Mouse (Mus musculus) MEL (cell line): ENCODE measurements around the gene C3. TPM values are rescaled to one million over a fixed set of nuclear protein-coding genes. Genes with fewer than 3 reads are reported as not detected.

Experiments used
- DNase-seq: peaks from one replicate; pipeline ENCODE4 v3.0.0; 2011; ENCODE audit warnings: low read depth, low spot score
- H3K27ac ChIP-seq: 2 replicates; pipeline ENCODE4 v1.5.1; 2012; ENCODE audit warnings: low read depth, mild to moderate bottlenecking, control low read depth, low read length, moderate library complexity; ENCODE audit not compliant: control insufficient read depth
- H3K27me3 ChIP-seq, 2 experiments: fragments of 150-350 bp in 1 of 2; sonication (generic) in 1 of 2; 2 replicates each; pipeline ENCODE4 v1.6.1; 2012; ENCODE audit warnings: low read length in 2 of 2, mild to moderate bottlenecking in 2 of 2, improper control_type of control experiment in 1 of 2, moderate library complexity in 1 of 2; ENCODE audit not compliant: insufficient read depth in 2 of 2, control insufficient read depth in 1 of 2
- H3K36me3 ChIP-seq, 2 experiments: 2 replicates each; pipeline ENCODE4 v1.6.1; 2012 to 2014; ENCODE audit warnings: low read length in 2 of 2, improper control_type of control experiment in 1 of 2, inconsistent platforms in 1 of 2, mild to moderate bottlenecking in 1 of 2; ENCODE audit not compliant: insufficient read depth in 2 of 2, control insufficient read depth in 1 of 2
- H3K4me1 ChIP-seq, 2 experiments: fragments of 150-350 bp in 1 of 2; sonication (generic) in 1 of 2; 2 replicates each; pipeline ENCODE4 v1.6.1; 2012; ENCODE audit warnings: low read length in 2 of 2, improper control_type of control experiment in 1 of 2, mild to moderate bottlenecking in 1 of 2; ENCODE audit not compliant: insufficient read depth in 2 of 2, control insufficient read depth in 1 of 2
- H3K4me3 ChIP-seq, 2 experiments: fragments of 150-350 bp in 1 of 2; sonication (generic) in 1 of 2; 2 replicates each; pipeline ENCODE4 v1.5.1; 2012; ENCODE audit warnings: low read depth in 2 of 2, low read length in 2 of 2, mild to moderate bottlenecking in 2 of 2, moderate library complexity in 2 of 2, control low read depth in 1 of 2, improper control_type of control experiment in 1 of 2; ENCODE audit not compliant: control insufficient read depth in 1 of 2, insufficient read depth in 1 of 2
- H3K79me2 ChIP-seq: 2 replicates; pipeline ENCODE4 v1.6.1; 2012; ENCODE audit warnings: mild to moderate bottlenecking, low read length, moderate library complexity; ENCODE audit not compliant: control insufficient read depth, poor library complexity, insufficient read depth
- H3K9ac ChIP-seq: 2 replicates; pipeline ENCODE4 v1.6.1; 2012; ENCODE audit warnings: low read depth, mild to moderate bottlenecking, control low read depth, low read length, moderate library complexity; ENCODE audit not compliant: control insufficient read depth, poor library complexity, severe bottlenecking
- H3K9me3 ChIP-seq: fragments of 150-350 bp; sonication (generic); replicated peaks from 2 replicates; pipeline ENCODE4 v1.6.1; 2012; ENCODE audit warnings: mild to moderate bottlenecking, low read length, improper control_type of control experiment, moderate library complexity; ENCODE audit not compliant: insufficient read depth
- BHLHE40 ChIP-seq: IDR thresholded peaks from 2 replicates; pipeline ENCODE4 v1.6.1; 2012; ENCODE audit warnings: low read depth, mild to moderate bottlenecking, inconsistent platforms, low read length, improper control_type of control experiment, borderline replicate concordance
- CHD2 ChIP-seq: IDR thresholded peaks from 2 replicates; pipeline ENCODE4 v1.6.1; 2011; ENCODE audit warnings: low read length, improper control_type of control experiment
- CTCF ChIP-seq, 3 experiments: IDR thresholded peaks in 2 of 3; conservative IDR thresholded peaks in 1 of 3; 2 replicates each; pipeline ENCODE4 v1.5.1; 2011 to 2012; ENCODE audit warnings: low read length in 3 of 3, low read depth in 2 of 3, mild to moderate bottlenecking in 2 of 3, improper control_type of control experiment in 1 of 3, inconsistent platforms in 1 of 3, mixed read lengths in 1 of 3, moderate library complexity in 1 of 3; ENCODE audit not compliant: control insufficient read depth in 1 of 3, insufficient read depth in 1 of 3, poor library complexity in 1 of 3, severe bottlenecking in 1 of 3
- HCFC1 ChIP-seq: IDR thresholded peaks from 2 replicates; pipeline ENCODE4 v1.6.1; 2012; ENCODE audit warnings: low read depth, mild to moderate bottlenecking, inconsistent platforms, low read length, improper control_type of control experiment, moderate library complexity
- MEF2A ChIP-seq: IDR thresholded peaks from 2 replicates; pipeline ENCODE4 v1.6.1; 2014; ENCODE audit warnings: low read depth, mild to moderate bottlenecking, inconsistent platforms, low read length, improper control_type of control experiment; ENCODE audit not compliant: poor library complexity, insufficient replicate concordance, severe bottlenecking; ENCODE audit errors: extremely low read depth
- MXI1 ChIP-seq: IDR thresholded peaks from 2 replicates; pipeline ENCODE4 v1.6.1; 2011; ENCODE audit warnings: mild to moderate bottlenecking, low read depth, low read length, improper control_type of control experiment
- MYB ChIP-seq: IDR thresholded peaks from 2 replicates; pipeline ENCODE4 v1.6.1; 2011; ENCODE audit warnings: mild to moderate bottlenecking, low read depth, low read length, improper control_type of control experiment
- MYC ChIP-seq: IDR thresholded peaks from 2 replicates; pipeline ENCODE4 v1.6.1; 2011; ENCODE audit warnings: low read depth, mild to moderate bottlenecking, low read length, improper control_type of control experiment, moderate library complexity
- NELFE ChIP-seq: IDR thresholded peaks from 2 replicates; pipeline ENCODE4 v1.6.1; 2011; ENCODE audit warnings: low read depth, low read length, improper control_type of control experiment
- POLR2AphosphoS2 ChIP-seq: IDR thresholded peaks from 2 replicates; pipeline ENCODE4 v1.6.1; 2011; ENCODE audit warnings: low read length, improper control_type of control experiment
- RCOR1 ChIP-seq: IDR thresholded peaks from 2 replicates; pipeline ENCODE4 v1.6.1; 2012; ENCODE audit warnings: low read depth, mild to moderate bottlenecking, inconsistent platforms, low read length, improper control_type of control experiment
- TAL1 ChIP-seq: IDR thresholded peaks from 2 replicates; pipeline ENCODE4 v1.6.1; 2012; ENCODE audit warnings: mild to moderate bottlenecking, inconsistent platforms, low read length, moderate library complexity, mixed read lengths
- TCF12 ChIP-seq: IDR thresholded peaks from 2 replicates; pipeline ENCODE4 v1.6.1; 2014; ENCODE audit warnings: low read depth, mild to moderate bottlenecking, inconsistent platforms, low read length, improper control_type of control experiment, moderate library complexity
- ZNF384 ChIP-seq: IDR thresholded peaks from 2 replicates; pipeline ENCODE4 v1.6.1; 2012; ENCODE audit warnings: low read depth, mild to moderate bottlenecking, inconsistent platforms, low read length, improper control_type of control experiment
- polyA plus RNA-seq, 2 experiments: library from polyadenylated mRNA; stranded (reverse) in 1 of 2; unstranded in 1 of 2; fragments of >175 nt in 1 of 2; fragments of >200 nt in 1 of 2; gene quantifications; 2 replicates each; pipeline versions ENCODE4 v1.2.1 to v1.2.4; 2012; ENCODE audit warnings: low replicate concordance in 2 of 2, low read depth in 1 of 2; ENCODE audit not compliant: insufficient read length in 2 of 2, insufficient read depth in 1 of 2, missing spikeins in 1 of 2
- total RNA-seq: library from RNA; depleted of rRNA; stranded (reverse); fragments of 300-350 nt; gene quantifications from 2 replicates; pipeline ENCODE4 v1.2.3, GENCODE M21; 2012

C3 gene
- total and polyA plus RNA-seq, 3 experiments, result 0.35 to 3.2 TPM; not detected in 1

GRCm38 (mm10) chr17:57260351-57260750 is 32.4 kb upstream of the C3 start:
- H3K36me3 ChIP-seq, result peaks cover 0 to 4% of the 10 kb centered on the region in 2 experiments; a peak in 2 of 4 replicates
- peaks cover 0 to 18% of the 10 kb centered on the region in 2 experiments; a peak in 3 of 4 replicates for H3K4me1 ChIP-seq
- H3K27ac ChIP-seq, result no peak overlapping the region
- H3K4me3 ChIP-seq, result no peak overlapping the region
- H3K79me2 ChIP-seq, result peaks cover 2% of the 10 kb centered on the region; the same call in 1 of the 2 replicates
- TF ChIP-seq TAL1, result no peak
- TF ChIP-seq CTCF (IDR thresholded peaks at IDR 0.05 in 2 of 3, conservative IDR thresholded peaks at IDR 0.05 in 1 of 3; ENCODE audit: control insufficient read depth in 1 of 3, insufficient read depth in 1 of 3, low read depth in 2 of 3, low read length in 3 of 3, poor library complexity in 1 of 3, severe bottlenecking in 1 of 3), result no peak
- TF ChIP-seq MEF2A, result no peak
- TF ChIP-seq CHD2, result no peak
- TF ChIP-seq MYC, result no peak
- TF ChIP-seq, all 39 proteins: peak for 0
- no peak for DNase-seq
- Histone ChIP-seq H3K9me3 (no peaks in the 10 kb centered on the region), H3K9ac (no peak overlapping the region), H3K27me3 (no peaks in the 10 kb centered on the region)

- no peak overlapping the region for H3K4me3 ChIP-seq
- TF ChIP-seq RCOR1 (0 out of 2 replicates have a peak, but pooled peaks have one; percentile 19), MYB (no peak), MXI1 (no peak)
- TF ChIP-seq, all 39 proteins: peak for 1
- no peak overlapping the region for H3K9ac ChIP-seq
- H3K36me3 ChIP-seq, result peaks cover 0 to 4% of the 10 kb centered on the region in 2 experiments; a peak in 2 of 4 replicates
- H3K27ac ChIP-seq, result no peak overlapping the region
- peaks cover 2% of the 10 kb centered on the region; the same call in 1 of the 2 replicates for H3K79me2 ChIP-seq
- peaks cover 0 to 15% of the 10 kb centered on the region in 2 experiments; a peak in 1 of 4 replicates for H3K4me1 ChIP-seq
- no peaks in the 10 kb centered on the region for H3K9me3 ChIP-seq
- no peak for DNase-seq
- no peaks in the 10 kb centered on the region for H3K27me3 ChIP-seq
These were observed 31.8 kb upstream of the C3 start for GRCm38 (mm10) chr17:57259742-57260141.

- Histone ChIP-seq H3K4me3 (no peak overlapping the region), H3K79me2 (peaks cover 2% of the 10 kb centered on the region; the same call in 1 of the 2 replicates), H3K9ac (no peak overlapping the region), H3K36me3 (peaks cover 0 to 4% of the 10 kb centered on the region in 2 experiments; a peak in 2 of 4 replicates), H3K27ac (no peak overlapping the region), H3K9me3 (no peaks in the 10 kb centered on the region), H3K27me3 (no peaks in the 10 kb centered on the region), H3K4me1 (peaks cover 0 to 15% of the 10 kb centered on the region in 2 experiments; a peak in 1 of 4 replicates)
- DNase-seq, result no peak
- TF ChIP-seq ZNF384, result no peak
- no peak for TF ChIP-seq MEF2A
- no peak for TF ChIP-seq NELFE
- TF ChIP-seq TCF12, result no peak
- TF ChIP-seq HCFC1, result no peak
- no peak for TF ChIP-seq MXI1
- TF ChIP-seq POLR2AphosphoS2, result no peak
- no peak for TF ChIP-seq MYB
- TF ChIP-seq BHLHE40, result no peak
- TF ChIP-seq, all 39 proteins: peak for 0
These were observed 30.3 kb upstream of the C3 start for GRCm38 (mm10) chr17:57258191-57258590.
